Mouse (Mus musculus) kidney, embryonic 16.5 days (tissue): ENCODE measurements around the gene Btbd9. TPM values are rescaled to one million over a fixed set of nuclear protein-coding genes. Genes with fewer than 3 reads are reported as not detected.

Source experiments
- ATAC-seq: fragments of 200-750 bp; cut with Nextera tagmentation; 2 replicates; pipeline ENCODE4 v1.8.0; 2017; ENCODE audit warnings: moderate TSS enrichment; ENCODE audit not compliant: low FRiP score, low TSS enrichment
- H3K27ac ChIP-seq: fragments of 300-500 bp; sonication (generic); 2 replicates; pipeline ENCODE4 v1.5.1; 2014; ENCODE audit warnings: low read length
- H3K27me3 ChIP-seq: fragments of 300-500 bp; sonication (generic); 2 replicates; pipeline ENCODE4 v1.6.1; 2014; ENCODE audit warnings: low read length, control low read depth, mixed read lengths; ENCODE audit not compliant: insufficient read depth
- H3K36me3 ChIP-seq: fragments of 300-500 bp; sonication (generic); 2 replicates; pipeline ENCODE4 v1.6.1; 2014; ENCODE audit warnings: low read length, control low read depth, mixed read lengths; ENCODE audit not compliant: insufficient read depth
- H3K4me1 ChIP-seq: fragments of 300-500 bp; sonication (generic); 2 replicates; pipeline ENCODE4 v1.6.1; 2014; ENCODE audit warnings: low read length, control low read depth, mixed read lengths; ENCODE audit not compliant: insufficient read depth
- H3K4me2 ChIP-seq: fragments of 300-500 bp; sonication (generic); replicated peaks from 2 replicates; pipeline ENCODE4 v1.6.1; 2014; ENCODE audit warnings: low read depth, low read length
- H3K4me3 ChIP-seq: fragments of 300-500 bp; sonication (generic); 2 replicates; pipeline ENCODE4 v1.5.1; 2014; ENCODE audit warnings: mild to moderate bottlenecking, low read length
- H3K9ac ChIP-seq: fragments of 300-500 bp; sonication (generic); replicated peaks from 2 replicates; pipeline ENCODE4 v1.6.1; 2014; ENCODE audit warnings: low read length
- H3K9me3 ChIP-seq: fragments of 300-500 bp; sonication (generic); 2 replicates; pipeline ENCODE4 v1.6.1; 2016; ENCODE audit warnings: low read length, control low read depth
- WGBS: fragments of 180-500 bp; shearing (Covaris S2); extraction: QIAGEN DNeasy Blood & Tissue Kit; methylation state at CpG from one replicate; pipeline ENCODE4 v1.1.7; 2014; 5-methylcytosine and 5-hydroxymethylcytosine counted together
- polyA plus RNA-seq: library from polyadenylated mRNA; unstranded; fragments of >200 nt; fragmentation: Nextera tagmentation; extraction: Ambion mirVana; gene quantifications from 2 replicates; pipeline ENCODE4 v1.2.1, GENCODE M21; 2015

Gene Btbd9
- polyA plus RNA-seq, 1 experiment from 2014 or later: 58.3 TPM

DNA sequence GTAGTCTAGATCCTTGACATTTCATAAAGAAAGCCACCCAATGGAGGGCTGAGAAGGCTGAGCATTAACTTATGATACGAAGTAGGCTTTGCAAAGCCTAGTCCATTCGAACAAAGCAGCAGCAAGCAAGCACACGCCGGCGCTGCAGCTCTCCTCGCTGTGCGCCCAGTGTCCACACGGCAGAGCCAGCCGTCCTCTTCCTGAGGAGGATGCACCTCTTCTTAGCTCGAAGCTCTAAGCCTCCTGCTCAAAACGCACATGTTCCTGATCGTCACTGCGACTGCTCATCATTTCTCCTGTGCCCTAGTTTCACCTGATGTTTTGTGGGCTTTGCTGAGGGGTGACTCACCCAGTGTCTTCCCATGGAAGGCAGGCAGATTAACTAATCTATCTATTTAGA lies 268.0 kb downstream of the Btbd9 start:
- Histone ChIP-seq H3K4me2 (no peak overlapping the region), H3K4me3 (no peak overlapping the region), H3K36me3 (no peaks in the 10 kb centered on the region), H3K4me1 (no peaks in the 10 kb centered on the region; the same call in 1 of the 2 replicates), H3K27me3 (no peaks in the 10 kb centered on the region), H3K9me3 (no peaks in the 10 kb centered on the region), H3K9ac (no peak overlapping the region), H3K27ac (no peak overlapping the region)
- no peak for ATAC-seq
- 87% methylated on average over 13 of the region's 13 CpGs for WGBS

DNA sequence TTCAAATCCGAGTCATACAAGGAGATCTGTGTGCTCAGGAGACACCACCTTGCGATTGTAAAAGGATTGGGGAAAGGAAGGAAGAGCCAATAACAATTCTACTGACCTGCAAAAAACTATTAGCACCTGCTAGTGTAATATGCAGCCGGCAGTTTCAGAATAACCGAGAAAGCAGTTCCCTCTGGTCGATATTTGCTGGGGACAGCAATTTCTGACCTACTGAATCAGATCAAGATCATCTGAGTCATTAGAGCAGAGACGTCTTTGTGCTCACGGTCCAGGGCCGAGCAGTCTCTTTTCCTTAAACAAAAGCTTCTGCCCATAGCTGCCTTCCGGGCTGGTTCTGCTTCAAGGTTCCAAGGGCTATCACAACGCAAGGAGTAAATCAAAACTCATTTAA lies 269.1 kb downstream of the Btbd9 start:
- H3K27ac ChIP-seq: no peak overlapping the region
- H3K36me3 ChIP-seq: no peaks in the 10 kb centered on the region
- no peaks in the 10 kb centered on the region for H3K9me3 ChIP-seq
- H3K4me2 ChIP-seq: no peak overlapping the region
- no peak overlapping the region for H3K9ac ChIP-seq
- ATAC-seq: no peak
- H3K27me3 ChIP-seq: no peaks in the 10 kb centered on the region
- WGBS: 52% methylated on average over 10 of the region's 10 CpGs
- H3K4me1 ChIP-seq: no peaks in the 10 kb centered on the region; the same call in 1 of the 2 replicates
- H3K4me3 ChIP-seq: no peak overlapping the region

- Histone ChIP-seq H3K27ac (no peak overlapping the region), H3K4me1 (no peaks in the 10 kb centered on the region; the same call in 1 of the 2 replicates), H3K27me3 (no peaks in the 10 kb centered on the region), H3K9me3 (no peaks in the 10 kb centered on the region), H3K9ac (no peak overlapping the region), H3K36me3 (no peaks in the 10 kb centered on the region), H3K4me2 (no peak overlapping the region), H3K4me3 (no peak overlapping the region)
- ATAC-seq: no peak
- 76% methylated on average over 2 of the region's 2 CpGs for WGBS
Measured at GRCm38 (mm10) chr17:30304766-30305165, 271.5 kb downstream of the Btbd9 start.

DNA sequence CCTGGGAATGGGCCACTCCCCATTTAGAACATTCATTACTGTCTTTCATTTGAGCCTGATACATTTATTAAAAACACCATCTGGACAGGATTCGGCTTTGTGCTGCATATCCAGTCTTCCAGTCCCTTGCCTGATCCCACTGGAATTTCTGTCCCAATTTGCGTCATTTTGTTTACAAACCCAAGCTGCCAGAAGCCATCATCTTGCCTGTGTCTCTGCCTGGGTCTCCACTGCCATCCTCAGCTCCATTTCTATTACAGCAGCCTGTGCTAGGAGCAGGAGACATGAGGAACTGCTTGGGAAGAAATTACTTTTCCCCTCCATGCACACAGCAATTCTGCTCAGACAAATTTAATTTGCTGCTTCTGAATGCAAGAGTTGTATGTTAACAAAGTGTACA lies 274.9 kb downstream of the Btbd9 start:
- H3K4me3 ChIP-seq: no peak overlapping the region
- no peak overlapping the region for H3K27ac ChIP-seq
- no peak overlapping the region for H3K9ac ChIP-seq
- 79% methylated on average over 2 of the region's 2 CpGs for WGBS
- H3K36me3 ChIP-seq: no peaks in the 10 kb centered on the region
- H3K4me2 ChIP-seq: no peak overlapping the region
- peaks cover 3% of the 10 kb centered on the region for H3K4me1 ChIP-seq
- H3K9me3 ChIP-seq: no peaks in the 10 kb centered on the region
- H3K27me3 ChIP-seq: no peaks in the 10 kb centered on the region
- no peak for ATAC-seq

DNA sequence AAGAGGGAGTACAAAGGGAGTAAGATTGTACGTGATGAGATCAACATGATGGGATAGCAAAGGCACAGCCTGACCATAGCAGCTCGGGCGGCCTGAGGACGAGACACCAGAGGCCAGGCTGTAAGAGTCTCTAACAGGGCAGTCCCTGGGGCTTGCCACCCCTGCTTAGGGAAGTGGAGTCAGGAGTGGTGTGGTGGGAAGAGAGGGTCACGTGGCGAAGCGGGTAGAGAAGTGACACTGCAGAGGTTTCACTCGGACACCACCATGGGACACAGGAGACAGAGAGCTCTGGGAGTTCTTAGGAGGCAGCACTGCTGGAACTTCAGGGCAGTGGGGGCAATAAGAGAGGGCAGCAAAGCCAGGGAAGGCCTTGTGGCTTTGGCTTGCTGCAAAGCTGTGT lies 278.9 kb downstream of the Btbd9 start:
- Histone ChIP-seq H3K9me3 (no peaks in the 10 kb centered on the region), H3K27ac (no peak overlapping the region), H3K36me3 (no peaks in the 10 kb centered on the region), H3K4me2 (no peak overlapping the region), H3K4me1 (peaks cover 10% of the 10 kb centered on the region), H3K4me3 (no peak overlapping the region), H3K27me3 (no peaks in the 10 kb centered on the region), H3K9ac (no peak overlapping the region)
- ATAC-seq: no peak
- 96% methylated on average over 8 of the region's 8 CpGs for WGBS

GRCm38 (mm10) chr17:30296069-30296468 lies 280.2 kb downstream of the Btbd9 start:
- Histone ChIP-seq H3K36me3 (no peaks in the 10 kb centered on the region), H3K27ac (no peak overlapping the region), H3K4me1 (peaks cover 18% of the 10 kb centered on the region), H3K4me2 (no peak overlapping the region), H3K4me3 (no peak overlapping the region), H3K9ac (no peak overlapping the region), H3K9me3 (no peaks in the 10 kb centered on the region), H3K27me3 (no peaks in the 10 kb centered on the region)
- 36% methylated on average over 8 of the region's 8 CpGs for WGBS
- no peak for ATAC-seq

- Histone ChIP-seq H3K27me3 (no peaks in the 10 kb centered on the region), H3K36me3 (no peaks in the 10 kb centered on the region), H3K4me1 (peaks cover 20% of the 10 kb centered on the region), H3K9me3 (no peaks in the 10 kb centered on the region), H3K27ac (no peak overlapping the region), H3K4me2 (no peak overlapping the region), H3K4me3 (no peak overlapping the region), H3K9ac (no peak overlapping the region)
- WGBS: 33% methylated on average over 6 of the region's 6 CpGs
- no peak for ATAC-seq
Measured at GRCm38 (mm10) chr17:30292666-30293065, 283.6 kb downstream of the Btbd9 start.

DNA sequence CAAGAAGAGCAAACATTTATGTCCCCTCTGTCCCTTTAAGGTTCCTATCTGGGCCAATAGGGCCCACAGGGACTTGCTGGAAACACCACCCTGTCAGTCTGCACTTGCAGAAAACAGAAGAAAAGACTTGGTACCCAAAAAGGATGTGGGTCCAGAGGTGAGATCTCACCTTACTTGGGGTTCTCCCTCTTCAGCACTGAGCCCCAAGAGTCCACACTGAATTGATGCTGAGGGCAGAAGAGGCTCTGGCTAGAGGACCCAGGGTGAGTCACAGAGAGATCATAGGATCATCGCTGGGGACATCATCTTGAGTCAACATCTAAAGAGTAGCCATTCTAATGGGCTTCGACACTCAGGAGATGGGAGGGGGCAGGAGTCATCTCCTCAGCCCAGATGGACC lies 290.6 kb downstream of the Btbd9 start:
- no peak overlapping the region for H3K27ac ChIP-seq
- H3K9me3 ChIP-seq: no peaks in the 10 kb centered on the region
- no peak overlapping the region for H3K4me3 ChIP-seq
- H3K27me3 ChIP-seq: no peaks in the 10 kb centered on the region
- no peak for ATAC-seq
- H3K9ac ChIP-seq: no peak overlapping the region
- no peaks in the 10 kb centered on the region for H3K36me3 ChIP-seq
- 92% methylated on average over 2 of the region's 2 CpGs for WGBS
- no peak overlapping the region for H3K4me2 ChIP-seq
- peaks cover 7% of the 10 kb centered on the region for H3K4me1 ChIP-seq

DNA sequence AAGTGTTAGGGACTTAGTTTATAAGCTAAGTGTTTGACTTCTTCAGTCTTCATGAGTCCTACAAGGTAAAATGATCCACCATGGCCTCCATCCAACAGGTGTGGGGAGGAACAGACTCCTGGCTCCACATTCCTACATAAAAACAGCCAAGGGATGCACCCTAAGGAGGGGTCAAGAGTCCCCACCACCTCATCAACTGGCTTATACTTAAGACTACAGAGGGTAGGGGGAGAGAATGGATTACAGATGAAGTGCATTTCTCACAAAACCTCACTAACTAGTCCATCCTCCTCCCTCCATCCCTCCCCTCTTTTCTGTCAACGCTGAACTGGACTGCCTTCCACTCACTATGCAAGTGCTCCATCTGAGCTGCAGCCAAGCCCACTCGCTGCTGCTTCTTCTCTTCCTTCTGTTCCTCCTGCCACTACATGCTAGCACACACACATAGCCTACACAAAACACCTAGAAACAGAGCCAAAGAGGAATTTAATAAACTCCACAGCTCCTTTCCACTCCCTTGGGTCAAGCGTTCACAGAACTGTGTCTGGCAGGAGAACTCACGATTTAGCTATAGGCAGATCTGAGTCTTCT lies 292.7 kb downstream of the Btbd9 start:
- Histone ChIP-seq H3K9me3 (no peaks in the 10 kb centered on the region), H3K9ac (no peak overlapping the region), H3K4me3 (no peak overlapping the region), H3K27me3 (no peaks in the 10 kb centered on the region), H3K4me2 (no peak overlapping the region), H3K36me3 (no peaks in the 10 kb centered on the region), H3K27ac (no peak overlapping the region), H3K4me1 (peaks cover 7% of the 10 kb centered on the region)
- no peak for ATAC-seq
- WGBS: 87% methylated on average over 4 of the region's 4 CpGs

GRCm38 (mm10) chr17:30283001-30283400 lies 293.3 kb downstream of the Btbd9 start:
- H3K4me2 ChIP-seq: no peak overlapping the region
- H3K4me3 ChIP-seq: no peak overlapping the region
- H3K9ac ChIP-seq: no peak overlapping the region
- H3K27me3 ChIP-seq: no peaks in the 10 kb centered on the region
- H3K4me1 ChIP-seq: peaks cover 7% of the 10 kb centered on the region
- no peaks in the 10 kb centered on the region for H3K36me3 ChIP-seq
- no peaks in the 10 kb centered on the region for H3K9me3 ChIP-seq
- no peak for ATAC-seq
- H3K27ac ChIP-seq: no peak overlapping the region
